Mouse (Mus musculus): Measurements from ENCODE around the gene Ahctf1. TPM values are rescaled to one million over a fixed set of nuclear protein-coding genes. Genes with fewer than 3 reads are reported as not detected.
"Not testable (repeated sequence)": the region's sequence is repeated elsewhere in the genome, so short reads cannot be mapped to it uniquely, and the experiment has no call there.

The Ahctf1 gene
- polyA plus RNA-seq, 1 experiment from 2014 or later = 9.2 TPM

DNA sequence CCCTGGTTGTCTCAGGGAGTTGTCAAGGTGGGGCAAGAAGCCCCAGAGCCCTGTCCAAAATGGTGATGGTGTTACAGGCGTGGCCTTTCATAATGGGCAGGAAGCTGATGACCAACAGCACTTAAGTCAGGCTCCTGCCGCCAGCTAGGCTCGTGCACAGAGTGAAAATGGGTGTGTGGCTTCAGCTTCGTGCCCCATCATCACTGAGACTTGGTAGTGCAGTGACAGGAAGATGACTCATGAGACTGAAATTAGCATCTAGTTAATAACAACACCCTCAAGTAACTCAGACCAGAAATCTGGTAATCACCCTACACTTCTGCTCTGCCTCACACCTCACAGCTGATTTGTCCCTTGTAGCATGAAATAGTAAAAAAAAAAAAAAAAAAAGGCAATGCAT, 25.4 kb upstream of the Ahctf1 start:
- no peak for ATAC-seq
- no peak overlapping the region for H3K4me2 ChIP-seq (ENCODE audit: low read depth, low read length)
- H3K9me3 ChIP-seq (ENCODE audit: low read length) = no peaks in the 10 kb centered on the region
- peaks cover 10% of the 10 kb centered on the region for H3K4me1 ChIP-seq (ENCODE audit: insufficient read depth)
- no peak overlapping the region for H3K9ac ChIP-seq (replicated peaks)
- 44% methylated on average over 4 of the region's 4 CpGs for WGBS (ENCODE audit: insufficient replicate concordance)
- no peak overlapping the region for H3K27ac ChIP-seq (ENCODE audit: low read depth)
- H3K4me3 ChIP-seq (ENCODE audit: low read depth, low read length) = no peak overlapping the region
- H3K27me3 ChIP-seq (ENCODE audit: insufficient read depth, low read length) = no peaks in the 10 kb centered on the region
- H3K36me3 ChIP-seq (replicated peaks; ENCODE audit: insufficient read depth, low read length) = no peaks in the 10 kb centered on the region
- TF ChIP-seq CTCF (IDR thresholded peaks at IDR 0.05; ENCODE audit: low read depth) (no peak), EP300 (IDR thresholded peaks at IDR 0.05; ENCODE audit: low read depth) (no peak)
- no peak for DNase-seq

DNA sequence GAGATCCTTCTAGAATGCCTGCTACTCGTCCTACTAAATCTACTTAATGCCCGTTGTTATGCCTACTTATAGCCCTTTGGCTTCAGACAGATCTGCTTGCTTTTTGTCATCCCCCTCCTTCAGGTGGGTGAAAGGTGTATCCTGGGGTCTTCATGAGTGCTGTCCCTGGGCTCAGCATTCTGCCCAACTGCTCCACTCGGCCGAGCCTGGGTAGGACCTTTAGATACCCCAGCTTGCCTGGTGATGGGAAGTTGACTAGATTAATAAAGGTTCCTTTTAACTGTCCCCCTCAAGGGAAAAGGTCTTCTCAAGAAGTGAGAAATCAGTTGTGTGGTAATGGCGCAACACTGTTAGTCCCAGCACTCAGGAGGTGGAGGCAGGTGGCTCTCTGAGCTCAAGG, 24.6 kb upstream of the Ahctf1 start:
- Histone ChIP-seq H3K4me1 (ENCODE audit: insufficient read depth) (peaks cover 10% of the 10 kb centered on the region), H3K9ac (replicated peaks) (no peak overlapping the region), H3K4me2 (ENCODE audit: low read depth, low read length) (no peak overlapping the region), H3K4me3 (ENCODE audit: low read depth, low read length) (no peak overlapping the region), H3K36me3 (replicated peaks; ENCODE audit: insufficient read depth, low read length) (no peaks in the 10 kb centered on the region), H3K9me3 (ENCODE audit: low read length) (no peaks in the 10 kb centered on the region), H3K27ac (ENCODE audit: low read depth) (no peak overlapping the region), H3K27me3 (ENCODE audit: insufficient read depth, low read length) (no peaks in the 10 kb centered on the region)
- DNase-seq = no peak
- TF ChIP-seq EP300 (IDR thresholded peaks at IDR 0.05; ENCODE audit: low read depth) (no peak), CTCF (IDR thresholded peaks at IDR 0.05; ENCODE audit: low read depth) (no peak)
- no peak for ATAC-seq
- 85% methylated on average over 5 of the region's 5 CpGs for WGBS (ENCODE audit: insufficient replicate concordance)

DNA sequence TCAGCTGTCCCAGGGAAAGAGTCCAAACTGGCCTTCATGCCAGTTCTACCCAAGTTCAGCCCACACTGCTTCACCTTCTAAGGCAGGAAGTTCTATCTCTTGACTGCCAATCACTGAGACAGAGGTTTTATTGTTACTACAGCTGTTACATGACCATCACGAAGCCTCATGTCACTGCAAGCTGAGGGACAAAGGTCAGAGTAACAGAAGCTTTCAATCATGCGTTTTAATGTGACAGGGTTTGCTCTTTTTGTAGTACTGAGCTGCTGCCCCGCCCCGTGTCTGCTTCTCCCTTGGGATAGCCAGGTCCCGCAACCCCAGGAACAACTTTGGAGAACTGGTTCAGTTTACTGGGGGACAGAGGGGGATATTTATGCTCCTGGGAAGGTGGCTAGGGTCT, 21.1 kb upstream of the Ahctf1 start:
- ATAC-seq = peak; percentile 56
- no peak overlapping the region for H3K27ac ChIP-seq (ENCODE audit: low read depth)
- H3K36me3 ChIP-seq (replicated peaks; ENCODE audit: insufficient read depth, low read length) = no peaks in the 10 kb centered on the region
- DNase-seq = no peak
- H3K4me2 ChIP-seq (ENCODE audit: low read depth, low read length) = no peak overlapping the region
- no peak overlapping the region for H3K4me3 ChIP-seq (ENCODE audit: low read depth, low read length)
- no peaks in the 10 kb centered on the region for H3K9me3 ChIP-seq (ENCODE audit: low read length)
- no peak overlapping the region for H3K9ac ChIP-seq (replicated peaks)
- no peaks in the 10 kb centered on the region for H3K27me3 ChIP-seq (ENCODE audit: insufficient read depth, low read length)
- 61% methylated on average over 5 of the region's 5 CpGs for WGBS (ENCODE audit: insufficient replicate concordance)
- no peak for TF ChIP-seq CTCF (IDR thresholded peaks at IDR 0.05; ENCODE audit: low read depth)
- TF ChIP-seq EP300 (IDR thresholded peaks at IDR 0.05; ENCODE audit: low read depth) = no peak
- H3K4me1 ChIP-seq (ENCODE audit: insufficient read depth) = peaks cover 8% of the 10 kb centered on the region

DNA sequence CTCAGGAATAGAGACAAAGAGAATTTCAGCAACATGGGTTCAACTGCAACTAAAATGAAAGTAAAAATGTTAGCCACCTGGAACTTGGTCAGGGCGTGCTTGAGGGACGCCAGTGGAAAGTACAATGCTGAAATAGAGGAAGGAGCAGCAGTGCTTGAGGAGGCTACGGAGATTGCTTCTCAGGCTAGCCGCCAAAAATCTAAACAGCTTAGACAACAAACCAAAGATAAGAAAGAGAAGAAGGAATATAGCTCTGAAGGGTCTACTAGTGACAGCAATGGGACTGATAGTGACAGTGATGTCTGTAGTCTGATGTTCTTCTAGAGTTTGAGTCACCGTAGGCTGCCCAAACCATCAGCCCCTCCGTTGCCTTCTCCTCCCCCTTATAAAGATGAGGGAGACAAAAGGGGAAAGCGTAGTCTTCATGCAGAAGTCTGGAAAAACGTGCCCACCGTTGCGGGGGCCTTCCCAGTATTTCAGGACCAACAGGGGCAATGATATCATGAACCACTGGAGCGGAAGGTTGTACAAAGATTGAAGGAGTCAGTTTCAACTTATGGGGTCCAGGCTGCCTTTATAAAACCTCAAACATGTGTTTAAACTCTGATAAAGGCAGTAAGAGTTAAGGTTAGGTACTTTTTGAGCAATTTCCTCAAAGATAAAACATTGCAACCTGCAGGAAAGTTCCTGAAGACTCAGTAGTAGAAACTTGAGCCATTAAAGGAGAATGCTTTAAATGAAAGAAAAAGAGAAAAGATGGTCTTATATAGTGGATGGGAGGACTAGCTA, 15.2 kb upstream of the Ahctf1 start:
- H3K27ac ChIP-seq (ENCODE audit: low read depth); H3K36me3 ChIP-seq (replicated peaks; ENCODE audit: insufficient read depth, low read length); H3K9me3 ChIP-seq (ENCODE audit: low read length); H3K4me3 ChIP-seq (ENCODE audit: low read depth, low read length); H3K27me3 ChIP-seq (ENCODE audit: insufficient read depth, low read length); H3K9ac ChIP-seq (replicated peaks); H3K4me2 ChIP-seq (ENCODE audit: low read depth, low read length); ATAC-seq; H3K4me1 ChIP-seq (ENCODE audit: insufficient read depth); DNase-seq: not testable (repeated sequence)
- peak; percentile 62 for TF ChIP-seq EP300 (IDR thresholded peaks at IDR 0.05; ENCODE audit: low read depth)
- 53% methylated on average over 11 of the region's 11 CpGs for WGBS (ENCODE audit: insufficient replicate concordance)

DNA sequence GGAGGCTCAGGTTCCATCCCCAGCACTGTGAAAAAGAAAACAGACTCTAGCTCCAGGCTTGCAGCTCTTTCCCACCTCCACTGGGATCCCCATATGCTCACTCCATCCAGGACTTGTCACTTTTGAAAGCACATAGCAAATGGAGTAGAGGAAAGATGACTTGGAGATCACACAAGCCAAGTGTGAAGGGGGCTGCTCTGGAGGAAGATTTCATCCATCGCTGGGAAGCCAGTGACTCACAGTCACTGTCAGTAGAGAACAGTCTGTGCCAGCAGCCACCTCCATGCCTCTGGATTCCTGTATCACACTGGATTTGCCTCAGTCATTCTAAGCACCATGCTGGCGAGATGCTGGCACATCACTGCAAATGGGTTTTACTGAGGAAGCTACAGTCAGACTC, 11.1 kb upstream of the Ahctf1 start:
- TF ChIP-seq EP300 (IDR thresholded peaks at IDR 0.05; ENCODE audit: low read depth) = no peak
- TF ChIP-seq CTCF (IDR thresholded peaks at IDR 0.05; ENCODE audit: low read depth) = no peak
- Histone ChIP-seq H3K27me3 (ENCODE audit: insufficient read depth, low read length) (no peaks in the 10 kb centered on the region), H3K9ac (replicated peaks) (no peak overlapping the region), H3K4me1 (ENCODE audit: insufficient read depth) (no peaks in the 10 kb centered on the region; the same call in 1 of the 2 replicates), H3K4me3 (ENCODE audit: low read depth, low read length) (no peak overlapping the region), H3K9me3 (ENCODE audit: low read length) (peaks cover 2% of the 10 kb centered on the region; the same call in 1 of the 2 replicates), H3K27ac (ENCODE audit: low read depth) (no peak overlapping the region), H3K36me3 (replicated peaks; ENCODE audit: insufficient read depth, low read length) (no peaks in the 10 kb centered on the region), H3K4me2 (ENCODE audit: low read depth, low read length) (no peak overlapping the region)
- no peak for DNase-seq
- ATAC-seq = no peak
- 88% methylated on average over 2 of the region's 2 CpGs for WGBS (ENCODE audit: insufficient replicate concordance)

DNA sequence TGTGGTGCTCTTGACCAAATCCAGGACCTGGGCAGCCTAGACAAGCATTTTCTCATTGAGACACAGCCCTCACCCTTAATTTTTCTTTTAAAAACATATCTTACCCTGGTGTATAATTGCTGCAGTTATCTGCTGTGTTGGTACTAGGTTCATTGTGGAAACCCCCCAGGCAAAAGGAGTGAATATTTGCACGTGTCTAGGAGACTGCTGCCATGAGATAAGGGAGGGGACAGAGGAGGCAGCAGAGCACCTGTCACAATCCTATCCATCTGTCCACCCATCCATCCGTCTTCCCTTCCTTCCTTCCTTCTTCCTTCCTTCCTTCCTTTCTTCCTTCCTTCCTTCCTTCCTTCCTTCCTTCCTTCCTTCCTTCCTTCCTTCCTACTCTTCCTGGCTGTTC, 9.9 kb upstream of the Ahctf1 start:
- WGBS (ENCODE audit: insufficient replicate concordance) = 39% methylated on average over 2 of the region's 2 CpGs
- no peaks in the 10 kb centered on the region for H3K27me3 ChIP-seq (ENCODE audit: insufficient read depth, low read length)
- no peaks in the 10 kb centered on the region for H3K36me3 ChIP-seq (replicated peaks; ENCODE audit: insufficient read depth, low read length)
- no peak overlapping the region for H3K4me3 ChIP-seq (ENCODE audit: low read depth, low read length)
- no peak overlapping the region for H3K27ac ChIP-seq (ENCODE audit: low read depth)
- ATAC-seq (peak; percentile 44; the same call in 1 of the 2 replicates), DNase-seq (no peak)
- no peaks in the 10 kb centered on the region; the same call in 1 of the 2 replicates for H3K4me1 ChIP-seq (ENCODE audit: insufficient read depth)
- H3K9ac ChIP-seq (replicated peaks) = no peak overlapping the region
- H3K9me3 ChIP-seq (ENCODE audit: low read length) = peaks cover 2% of the 10 kb centered on the region; the same call in 1 of the 2 replicates
- TF ChIP-seq EP300 (IDR thresholded peaks at IDR 0.05; ENCODE audit: low read depth) (0 out of 2 replicates have a peak, but pooled peaks have one; percentile 15), CTCF (IDR thresholded peaks at IDR 0.05; ENCODE audit: low read depth) (no peak)
- H3K4me2 ChIP-seq (ENCODE audit: low read depth, low read length) = no peak overlapping the region

Measured in liver, postnatal 0 days (tissue).